18 mouse cellular contexts compared by ENCODE assay signal in genomic region chr17:27429757-27430156, GRCm38 (mm10).
DNase-seq lines count a peak whose midpoint lies in the region; ATAC-seq and TF ChIP-seq lines count a peak whose summit lies in the region.
"Had no signal": no experiment of that assay in that cellular context is flagged by ENCODE, and none has a peak within 500 bp of the region (broad histone marks: within the 10 kb centered on the region; RNA-seq: fewer than 3 reads in every experiment).

No protein-coding gene starts in this region.

- 0 out of 2 replicates have a peak, but pooled peaks have one; percentile 17 for TF ChIP-seq CTCF in intestine, postnatal 0 days (IDR thresholded peaks at IDR 0.05; ENCODE audit: low read depth)

- H3K4me3 ChIP-seq in forebrain, embryonic 10.5 days, result no peak overlapping the region
- H3K4me3 ChIP-seq in forebrain, embryonic 16.5 days (replicated peaks; ENCODE audit: low read length), result no peak overlapping the region
- no peak overlapping the region for H3K4me3 ChIP-seq in intestine, postnatal 0 days (ENCODE audit: low read depth, low read length)
- no peak overlapping the region for H3K4me3 ChIP-seq in intestine, embryonic 16.5 days (ENCODE audit: low read length)
- no peak overlapping the region for H3K4me3 ChIP-seq in hindbrain, embryonic 13.5 days
- H3K4me3 ChIP-seq: embryonic facial prominence, embryonic 10.5 days; heart, embryonic 13.5 days; intestine, embryonic 15.5 days had no signal

- WGBS in forebrain, embryonic 10.5 days, result 67% methylated on average over 9 of the region's 9 CpGs
- WGBS in forebrain, embryonic 16.5 days, result 44% methylated on average over 9 of the region's 9 CpGs
- 26% methylated on average over 9 of the region's 9 CpGs for WGBS in intestine, postnatal 0 days
- WGBS in intestine, embryonic 16.5 days, result 26% methylated on average over 9 of the region's 9 CpGs
- WGBS in hindbrain, embryonic 13.5 days, result 28% methylated on average over 9 of the region's 9 CpGs

- H3K27me3 ChIP-seq in forebrain, embryonic 10.5 days (ENCODE audit: poor library complexity, severe bottlenecking), result peaks cover 39% of the 10 kb centered on the region
- H3K27me3 ChIP-seq in forebrain, embryonic 16.5 days (replicated peaks; ENCODE audit: control insufficient read depth, insufficient read depth, low read length), result peaks cover 10% of the 10 kb centered on the region
- no peaks in the 10 kb centered on the region for H3K27me3 ChIP-seq in intestine, postnatal 0 days (replicated peaks; ENCODE audit: control insufficient read depth, insufficient read depth, low read length)
- H3K27me3 ChIP-seq in intestine, embryonic 16.5 days (replicated peaks; ENCODE audit: control insufficient read depth, insufficient read depth, low read length), result 0 out of 2 replicates have a peak, but pooled peaks cover 3% of the 10 kb centered on the region
- 0 out of 2 replicates have a peak, but pooled peaks cover 19% of the 10 kb centered on the region for H3K27me3 ChIP-seq in hindbrain, embryonic 13.5 days
- H3K27me3 ChIP-seq: intestine, embryonic 15.5 days had no signal

- H3K9ac ChIP-seq in forebrain, embryonic 16.5 days (replicated peaks; ENCODE audit: low read depth, low read length), result no peak overlapping the region
- no peak overlapping the region for H3K9ac ChIP-seq in intestine, postnatal 0 days (ENCODE audit: low read depth, low read length)
- no peak overlapping the region for H3K9ac ChIP-seq in intestine, embryonic 16.5 days (ENCODE audit: low read depth, low read length)
- 0 out of 2 replicates have a peak overlapping the region, but pooled peaks have one; percentile 3 for H3K9ac ChIP-seq in hindbrain, embryonic 13.5 days
- H3K9ac ChIP-seq: heart, embryonic 13.5 days; intestine, embryonic 15.5 days had no signal

- DNase-seq in forebrain, embryonic 10.5 days (ENCODE audit: extremely low spot score, low spot score), result no peak
- peak; percentile 55 for DNase-seq in retina, embryonic 14.5 days (ENCODE audit: low spot score)
- no peak for DNase-seq in adrenal gland, postnatal 4 days (ENCODE audit: low spot score in 2 of 2)
- DNase-seq: adrenal gland, adult 2 months; adrenal gland, postnatal 25 days; gastrocnemius, postnatal 36 days; heart, adult 11 months; heart, postnatal 36 days had no signal

- peaks cover 19% of the 10 kb centered on the region; the same call in 1 of the 2 replicates for H3K9me3 ChIP-seq in forebrain, embryonic 10.5 days
- peaks cover 6% of the 10 kb centered on the region for H3K9me3 ChIP-seq in forebrain, embryonic 16.5 days (ENCODE audit: control insufficient read depth, low read length)
- peaks cover 11% of the 10 kb centered on the region for H3K9me3 ChIP-seq in intestine, postnatal 0 days (ENCODE audit: control insufficient read depth)
- H3K9me3 ChIP-seq in intestine, embryonic 16.5 days (ENCODE audit: control insufficient read depth, low read length), result peaks cover 10% of the 10 kb centered on the region
- H3K9me3 ChIP-seq in hindbrain, embryonic 13.5 days, result peaks cover 10% of the 10 kb centered on the region; the same call in 1 of the 2 replicates
- H3K9me3 ChIP-seq: intestine, embryonic 15.5 days had no signal

- H3K4me2 ChIP-seq in forebrain, embryonic 16.5 days (ENCODE audit: low read length), result no peak overlapping the region
- no peak overlapping the region for H3K4me2 ChIP-seq in intestine, postnatal 0 days (replicated peaks; ENCODE audit: low read depth)
- no peak overlapping the region for H3K4me2 ChIP-seq in intestine, embryonic 16.5 days (ENCODE audit: low read depth, low read length)
- no peak overlapping the region for H3K4me2 ChIP-seq in hindbrain, embryonic 13.5 days
- H3K4me2 ChIP-seq: heart, embryonic 13.5 days; intestine, embryonic 15.5 days had no signal

- peaks cover 43% of the 10 kb centered on the region for H3K4me1 ChIP-seq in forebrain, embryonic 10.5 days
- H3K4me1 ChIP-seq in forebrain, embryonic 16.5 days (replicated peaks; ENCODE audit: control insufficient read depth, insufficient read depth, low read length), result 0 out of 2 replicates have a peak, but pooled peaks cover 2% of the 10 kb centered on the region
- no peaks in the 10 kb centered on the region for H3K4me1 ChIP-seq in intestine, postnatal 0 days (replicated peaks; ENCODE audit: control insufficient read depth, insufficient read depth, low read length)
- H3K4me1 ChIP-seq in intestine, embryonic 16.5 days (ENCODE audit: control insufficient read depth, insufficient read depth, low read length), result no peaks in the 10 kb centered on the region
- H3K4me1 ChIP-seq in hindbrain, embryonic 13.5 days (replicated peaks), result peaks cover 36% of the 10 kb centered on the region
- H3K4me1 ChIP-seq: heart, embryonic 13.5 days; intestine, embryonic 15.5 days had no signal

- H3K36me3 ChIP-seq in forebrain, embryonic 10.5 days (replicated peaks), result no peaks in the 10 kb centered on the region
- H3K36me3 ChIP-seq in forebrain, embryonic 16.5 days (ENCODE audit: control insufficient read depth, insufficient read depth), result no peaks in the 10 kb centered on the region
- H3K36me3 ChIP-seq in intestine, postnatal 0 days (ENCODE audit: control insufficient read depth, insufficient read depth), result no peaks in the 10 kb centered on the region
- H3K36me3 ChIP-seq in intestine, embryonic 16.5 days (ENCODE audit: control insufficient read depth, insufficient read depth, low read length), result no peaks in the 10 kb centered on the region
- H3K36me3 ChIP-seq in hindbrain, embryonic 13.5 days, result 0 out of 2 replicates have a peak, but pooled peaks cover 5% of the 10 kb centered on the region
- H3K36me3 ChIP-seq: heart, embryonic 13.5 days; intestine, embryonic 15.5 days had no signal

- no peak for ATAC-seq in forebrain, embryonic 16.5 days
- no peak for ATAC-seq in intestine, postnatal 0 days
- no peak for ATAC-seq in intestine, embryonic 16.5 days
- no peak for ATAC-seq in hindbrain, embryonic 13.5 days (ENCODE audit: low FRiP score)
- ATAC-seq: activated CD4-positive, CD25-positive, alpha-beta regulatory T cell, adult 4 months; forebrain, embryonic 14.5 days; intestine, embryonic 15.5 days; Patski had no signal

- 0 out of 2 replicates have a peak overlapping the region, but pooled peaks have one; percentile 13 for H3K27ac ChIP-seq in forebrain, embryonic 10.5 days
- no peak overlapping the region for H3K27ac ChIP-seq in forebrain, embryonic 16.5 days (ENCODE audit: low read length)
- H3K27ac ChIP-seq in intestine, postnatal 0 days (ENCODE audit: low read depth, low read length), result no peak overlapping the region
- H3K27ac ChIP-seq in intestine, embryonic 16.5 days (ENCODE audit: low read length), result no peak overlapping the region
- H3K27ac ChIP-seq in hindbrain, embryonic 13.5 days, result peak overlapping the region; percentile 62
- H3K27ac ChIP-seq: embryonic facial prominence, embryonic 10.5 days; heart, embryonic 13.5 days; intestine, embryonic 15.5 days had no signal

Comparison
In these comparisons a context has a peak if more than half of its experiments do, and no peak if none do; other contexts are left out.
1. H3K27ac ChIP-seq: peak in forebrain, embryonic 10.5 days (single experiment) and hindbrain, embryonic 13.5 days (single experiment); none in forebrain, embryonic 16.5 days (single experiment), intestine, postnatal 0 days (single experiment) and intestine, embryonic 16.5 days (single experiment).